Mouse (Mus musculus) MEL (cell line): ENCODE measurements around the gene Kif26b. TPM values are rescaled to one million over a fixed set of nuclear protein-coding genes. Genes with fewer than 3 reads are reported as not detected.

ENCODE experiments used
- DNase-seq: peaks from one replicate; pipeline ENCODE4 v3.0.0; 2011; ENCODE audit warnings: low read depth, low spot score
- H3K27ac ChIP-seq: 2 replicates; pipeline ENCODE4 v1.5.1; 2012; ENCODE audit warnings: low read depth, mild to moderate bottlenecking, control low read depth, low read length, moderate library complexity; ENCODE audit not compliant: control insufficient read depth
- H3K27me3 ChIP-seq, 2 experiments: fragments of 150-350 bp in 1 of 2; sonication (generic) in 1 of 2; 2 replicates each; pipeline ENCODE4 v1.6.1; 2012; ENCODE audit warnings: low read length in 2 of 2, mild to moderate bottlenecking in 2 of 2, improper control_type of control experiment in 1 of 2, moderate library complexity in 1 of 2; ENCODE audit not compliant: insufficient read depth in 2 of 2, control insufficient read depth in 1 of 2
- H3K36me3 ChIP-seq, 2 experiments: 2 replicates each; pipeline ENCODE4 v1.6.1; 2012 to 2014; ENCODE audit warnings: low read length in 2 of 2, improper control_type of control experiment in 1 of 2, inconsistent platforms in 1 of 2, mild to moderate bottlenecking in 1 of 2; ENCODE audit not compliant: insufficient read depth in 2 of 2, control insufficient read depth in 1 of 2
- H3K4me1 ChIP-seq, 2 experiments: fragments of 150-350 bp in 1 of 2; sonication (generic) in 1 of 2; 2 replicates each; pipeline ENCODE4 v1.6.1; 2012; ENCODE audit warnings: low read length in 2 of 2, improper control_type of control experiment in 1 of 2, mild to moderate bottlenecking in 1 of 2; ENCODE audit not compliant: insufficient read depth in 2 of 2, control insufficient read depth in 1 of 2
- H3K4me3 ChIP-seq, 2 experiments: fragments of 150-350 bp in 1 of 2; sonication (generic) in 1 of 2; 2 replicates each; pipeline ENCODE4 v1.5.1; 2012; ENCODE audit warnings: low read depth in 2 of 2, low read length in 2 of 2, mild to moderate bottlenecking in 2 of 2, moderate library complexity in 2 of 2, control low read depth in 1 of 2, improper control_type of control experiment in 1 of 2; ENCODE audit not compliant: control insufficient read depth in 1 of 2, insufficient read depth in 1 of 2
- H3K79me2 ChIP-seq: 2 replicates; pipeline ENCODE4 v1.6.1; 2012; ENCODE audit warnings: mild to moderate bottlenecking, low read length, moderate library complexity; ENCODE audit not compliant: control insufficient read depth, poor library complexity, insufficient read depth
- H3K9ac ChIP-seq: 2 replicates; pipeline ENCODE4 v1.6.1; 2012; ENCODE audit warnings: low read depth, mild to moderate bottlenecking, control low read depth, low read length, moderate library complexity; ENCODE audit not compliant: control insufficient read depth, poor library complexity, severe bottlenecking
- H3K9me3 ChIP-seq: fragments of 150-350 bp; sonication (generic); replicated peaks from 2 replicates; pipeline ENCODE4 v1.6.1; 2012; ENCODE audit warnings: mild to moderate bottlenecking, low read length, improper control_type of control experiment, moderate library complexity; ENCODE audit not compliant: insufficient read depth
- BHLHE40 ChIP-seq: IDR thresholded peaks from 2 replicates; pipeline ENCODE4 v1.6.1; 2012; ENCODE audit warnings: low read depth, mild to moderate bottlenecking, inconsistent platforms, low read length, improper control_type of control experiment, borderline replicate concordance
- CHD1 ChIP-seq: IDR thresholded peaks from 2 replicates; pipeline ENCODE4 v1.6.1; 2012; ENCODE audit warnings: low read depth, mild to moderate bottlenecking, inconsistent platforms, low read length, improper control_type of control experiment
- ELF1 ChIP-seq: IDR thresholded peaks from 2 replicates; pipeline ENCODE4 v1.6.1; 2014; ENCODE audit warnings: low read depth, mild to moderate bottlenecking, inconsistent platforms, low read length, improper control_type of control experiment, moderate library complexity
- EP300 ChIP-seq, 2 experiments: IDR thresholded peaks; 2 replicates each; pipeline ENCODE4 v1.6.1; 2011; ENCODE audit warnings: improper control_type of control experiment in 2 of 2, low read length in 2 of 2, low read depth in 1 of 2, mild to moderate bottlenecking in 1 of 2
- GABPA ChIP-seq: IDR thresholded peaks from 2 replicates; pipeline ENCODE4 v1.6.1; 2012; ENCODE audit warnings: low read depth, mild to moderate bottlenecking, inconsistent platforms, low read length, improper control_type of control experiment, moderate library complexity
- HCFC1 ChIP-seq: IDR thresholded peaks from 2 replicates; pipeline ENCODE4 v1.6.1; 2012; ENCODE audit warnings: low read depth, mild to moderate bottlenecking, inconsistent platforms, low read length, improper control_type of control experiment, moderate library complexity
- JUND ChIP-seq: IDR thresholded peaks from 2 replicates; pipeline ENCODE4 v1.6.1; 2011; ENCODE audit warnings: low read depth, mild to moderate bottlenecking, improper control_type of control experiment, low read length
- KAT2A ChIP-seq: conservative IDR thresholded peaks from 2 replicates; pipeline ENCODE4 v1.6.1; 2012; ENCODE audit warnings: low read depth, low read length, improper control_type of control experiment, inconsistent platforms
- MAZ ChIP-seq: IDR thresholded peaks from 2 replicates; pipeline ENCODE4 v1.6.1; 2012; ENCODE audit warnings: low read depth, mild to moderate bottlenecking, inconsistent platforms, low read length, improper control_type of control experiment
- MEF2A ChIP-seq: IDR thresholded peaks from 2 replicates; pipeline ENCODE4 v1.6.1; 2014; ENCODE audit warnings: low read depth, mild to moderate bottlenecking, inconsistent platforms, low read length, improper control_type of control experiment; ENCODE audit not compliant: poor library complexity, insufficient replicate concordance, severe bottlenecking; ENCODE audit errors: extremely low read depth
- NELFE ChIP-seq: IDR thresholded peaks from 2 replicates; pipeline ENCODE4 v1.6.1; 2011; ENCODE audit warnings: low read depth, low read length, improper control_type of control experiment
- POLR2AphosphoS5 ChIP-seq: IDR thresholded peaks from 2 replicates; pipeline ENCODE4 v1.6.1; 2012; ENCODE audit warnings: low read depth, borderline replicate concordance, mild to moderate bottlenecking, inconsistent platforms, low read length, moderate library complexity, mixed read lengths
- SMC3 ChIP-seq: IDR thresholded peaks from 2 replicates; pipeline ENCODE4 v1.6.1; 2011; ENCODE audit warnings: low read depth, low read length, improper control_type of control experiment
- TAL1 ChIP-seq: IDR thresholded peaks from 2 replicates; pipeline ENCODE4 v1.6.1; 2012; ENCODE audit warnings: mild to moderate bottlenecking, inconsistent platforms, low read length, moderate library complexity, mixed read lengths
- USF2 ChIP-seq, 2 experiments: IDR thresholded peaks; 2 replicates each; pipeline ENCODE4 v1.6.1; 2011 to 2012; ENCODE audit warnings: improper control_type of control experiment in 2 of 2, low read length in 2 of 2, borderline replicate concordance in 1 of 2, inconsistent platforms in 1 of 2, low read depth in 1 of 2, mild to moderate bottlenecking in 1 of 2; ENCODE audit not compliant: insufficient read depth in 1 of 2
- ZC3H11A ChIP-seq: IDR thresholded peaks from 2 replicates; pipeline ENCODE4 v1.6.1; 2012; ENCODE audit warnings: low read depth, mild to moderate bottlenecking, inconsistent platforms, low read length, improper control_type of control experiment
- ZKSCAN1 ChIP-seq: IDR thresholded peaks from 2 replicates; pipeline ENCODE4 v1.6.1; 2012; ENCODE audit warnings: low read depth, mild to moderate bottlenecking, inconsistent platforms, low read length, improper control_type of control experiment, moderate library complexity
- ZNF384 ChIP-seq: IDR thresholded peaks from 2 replicates; pipeline ENCODE4 v1.6.1; 2012; ENCODE audit warnings: low read depth, mild to moderate bottlenecking, inconsistent platforms, low read length, improper control_type of control experiment
- polyA plus RNA-seq, 2 experiments: library from polyadenylated mRNA; stranded (reverse) in 1 of 2; unstranded in 1 of 2; fragments of >175 nt in 1 of 2; fragments of >200 nt in 1 of 2; gene quantifications; 2 replicates each; pipeline versions ENCODE4 v1.2.1 to v1.2.4; 2012; ENCODE audit warnings: low replicate concordance in 2 of 2, low read depth in 1 of 2; ENCODE audit not compliant: insufficient read length in 2 of 2, insufficient read depth in 1 of 2, missing spikeins in 1 of 2
- total RNA-seq: library from RNA; depleted of rRNA; stranded (reverse); fragments of 300-350 nt; gene quantifications from 2 replicates; pipeline ENCODE4 v1.2.3, GENCODE M21; 2012

Kif26b gene
- total and polyA plus RNA-seq, 3 experiments = 0.08 to 0.50 TPM; not detected in 1

DNA sequence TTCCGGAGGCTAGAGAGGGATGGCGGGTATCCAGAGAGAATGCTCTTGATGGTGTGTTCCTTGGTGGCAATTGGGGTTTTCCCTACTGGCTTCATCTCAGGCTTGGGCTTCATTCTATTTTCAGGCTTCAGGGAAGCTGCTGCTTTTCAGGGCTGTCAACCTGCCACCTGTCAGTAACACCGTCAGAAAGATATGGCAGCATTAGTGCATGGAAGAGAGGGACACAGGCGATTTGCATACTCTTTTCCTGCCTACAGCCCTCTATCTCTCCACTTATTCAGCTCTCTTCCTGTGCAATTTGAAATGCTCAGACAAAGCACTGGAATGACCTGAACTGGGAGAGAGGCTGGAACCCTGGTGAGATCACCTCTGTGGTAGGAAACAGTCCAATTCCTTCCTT lies 117.7 kb downstream of the Kif26b start:
- Histone ChIP-seq H3K9me3 (no peaks in the 10 kb centered on the region), H3K27ac (no peak overlapping the region), H3K79me2 (no peaks in the 10 kb centered on the region), H3K36me3 (peaks cover 0 to 7% of the 10 kb centered on the region in 2 experiments; a peak in 2 of 4 replicates), H3K27me3 (no peaks in the 10 kb centered on the region), H3K4me1 (peaks cover 3 to 13% of the 10 kb centered on the region in 2 experiments; a peak in 3 of 4 replicates), H3K9ac (no peak overlapping the region), H3K4me3 (no peak overlapping the region)
- TF ChIP-seq BHLHE40 (no peak), ELF1 (no peak), ZC3H11A (no peak), GABPA (no peak), KAT2A (no peak), ZNF384 (no peak), ZKSCAN1 (no peak), JUND (no peak), TAL1 (no peak), HCFC1 (no peak), MEF2A (no peak)
- DNase-seq = no peak

DNA sequence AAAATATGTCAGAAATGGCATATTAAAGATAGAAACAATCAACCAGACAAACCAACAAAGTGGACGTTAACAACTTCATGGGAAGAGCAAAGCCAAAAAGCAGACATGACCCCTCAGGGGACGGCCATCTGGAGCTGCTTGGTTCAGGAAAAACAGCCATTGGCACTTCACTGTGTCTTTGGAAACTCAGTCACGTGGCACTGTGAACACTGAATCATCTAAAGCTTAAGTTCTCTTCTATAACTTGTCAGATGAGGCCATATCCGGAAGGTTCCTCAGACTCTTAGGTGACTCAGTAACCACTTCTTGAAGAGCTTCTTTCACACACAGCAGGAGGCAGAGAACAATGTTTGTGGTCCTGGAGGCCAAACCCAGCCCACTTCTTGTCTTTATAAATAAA lies 126.6 kb downstream of the Kif26b start:
- Histone ChIP-seq H3K4me3 (no peak overlapping the region), H3K9me3 (no peaks in the 10 kb centered on the region), H3K9ac (no peak overlapping the region), H3K36me3 (no peaks in the 10 kb centered on the region), H3K79me2 (no peaks in the 10 kb centered on the region), H3K27me3 (no peaks in the 10 kb centered on the region), H3K27ac (no peak overlapping the region), H3K4me1 (no peaks in the 10 kb centered on the region)
- TF ChIP-seq HCFC1 (peak; percentile 39; the same call in 1 of the 2 replicates), KAT2A (no peak)
- DNase-seq = peak; percentile 42

DNA sequence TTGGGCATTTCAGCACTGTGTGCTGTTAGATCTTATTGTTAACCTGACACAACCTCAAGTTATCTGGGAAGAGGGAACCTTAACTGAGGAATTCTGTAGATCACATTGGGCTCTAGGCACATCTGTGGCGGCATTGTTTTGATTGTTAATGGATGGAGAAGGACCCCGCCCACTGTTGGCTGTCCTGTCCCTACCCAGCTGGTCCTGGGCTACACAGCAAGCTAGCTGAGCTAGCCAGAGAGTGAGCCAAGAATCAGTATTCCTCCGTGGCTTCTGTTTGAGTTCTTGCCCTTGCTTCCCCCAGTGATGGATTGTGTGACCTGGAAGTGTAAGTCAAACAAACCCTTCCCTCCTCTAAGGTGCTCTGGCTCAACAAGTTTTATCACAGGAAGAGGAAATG lies 132.1 kb downstream of the Kif26b start:
- no peak for DNase-seq
- TF ChIP-seq SMC3 (no peak), EP300 (IDR thresholded peaks at IDR 0.05; ENCODE audit: low read depth in 1 of 2, low read length in 2 of 2) (no peak), USF2 (IDR thresholded peaks at IDR 0.05; ENCODE audit: borderline replicate concordance in 1 of 2, insufficient read depth in 1 of 2, low read depth in 1 of 2, low read length in 2 of 2) (no peak), CHD1 (no peak), TAL1 (no peak), MAZ (no peak), POLR2AphosphoS5 (no peak), HCFC1 (no peak), ZKSCAN1 (no peak), NELFE (no peak)
- no peak overlapping the region for H3K27ac ChIP-seq
- no peaks in the 10 kb centered on the region for H3K79me2 ChIP-seq
- no peaks in the 10 kb centered on the region for H3K9me3 ChIP-seq
- no peak overlapping the region for H3K4me3 ChIP-seq
- H3K4me1 ChIP-seq = no peaks in the 10 kb centered on the region
- no peaks in the 10 kb centered on the region for H3K36me3 ChIP-seq
- H3K9ac ChIP-seq = no peak overlapping the region
- H3K27me3 ChIP-seq = no peaks in the 10 kb centered on the region
